Mouse (Mus musculus) liver, postnatal 0 days (tissue): ENCODE results near the gene Nlrc3. TPM values are rescaled to one million over a fixed set of nuclear protein-coding genes. Genes with fewer than 3 reads are reported as not detected.
"Not testable (repeated sequence)": the region's sequence is repeated elsewhere in the genome, so short reads cannot be mapped to it uniquely, and the experiment has no call there.

Source experiments
- ATAC-seq: fragments of 200-750 bp; cut with Nextera tagmentation; 2 replicates; pipeline ENCODE4 v1.8.0; 2017; ENCODE audit warnings: mild to moderate bottlenecking, moderate library complexity
- DNase-seq: peaks from one replicate; pipeline ENCODE4 v3.0.0-alpha.2; 2016
- H3K27ac ChIP-seq: fragments of 300-500 bp; sonication (generic); 2 replicates; pipeline ENCODE4 v1.5.1; 2014; ENCODE audit warnings: antibody characterized with exemption, moderate library complexity, mild to moderate bottlenecking, low read depth
- H3K27me3 ChIP-seq: fragments of 300-500 bp; sonication (generic); 2 replicates; pipeline ENCODE4 v1.6.1; 2014; ENCODE audit warnings: low read length, control low read depth, mixed read lengths; ENCODE audit not compliant: insufficient read depth
- H3K36me3 ChIP-seq: fragments of 300-500 bp; sonication (generic); replicated peaks from 2 replicates; pipeline ENCODE4 v1.6.1; 2014; ENCODE audit warnings: mild to moderate bottlenecking, control low read depth, low read length, moderate library complexity, mixed read lengths; ENCODE audit not compliant: insufficient read depth
- H3K4me1 ChIP-seq: fragments of 300-500 bp; sonication (generic); 2 replicates; pipeline ENCODE4 v1.6.1; 2014; ENCODE audit warnings: antibody characterized with exemption, mild to moderate bottlenecking, control low read depth; ENCODE audit not compliant: insufficient read depth
- H3K4me2 ChIP-seq: fragments of 300-500 bp; sonication (generic); 2 replicates; pipeline ENCODE4 v1.6.1; 2014; ENCODE audit warnings: low read depth, mild to moderate bottlenecking, low read length, moderate library complexity, mixed read lengths
- H3K4me3 ChIP-seq: fragments of 300-500 bp; sonication (generic); 2 replicates; pipeline ENCODE4 v1.5.1; 2014; ENCODE audit warnings: low read depth, low read length
- H3K9ac ChIP-seq: fragments of 300-500 bp; sonication (generic); replicated peaks from 2 replicates; pipeline ENCODE4 v1.6.1; 2014; ENCODE audit warnings: mild to moderate bottlenecking, moderate library complexity
- H3K9me3 ChIP-seq: fragments of 300-500 bp; sonication (generic); 2 replicates; pipeline ENCODE4 v1.6.1; 2016; ENCODE audit warnings: mild to moderate bottlenecking, control low read depth, low read length, mixed read lengths
- CTCF ChIP-seq: sonication (generic); IDR thresholded peaks from 2 replicates; pipeline ENCODE4 v1.5.1; 2016; ENCODE audit warnings: antibody characterized with exemption, low read depth
- EP300 ChIP-seq: IDR thresholded peaks from 2 replicates; pipeline ENCODE4 v1.6.1; 2016; ENCODE audit warnings: antibody characterized with exemption, low read depth, mild to moderate bottlenecking
- WGBS: fragments of 180-500 bp; shearing (Covaris S2); extraction: QIAGEN DNeasy Blood & Tissue Kit; methylation state at CpG from one replicate; pipeline ENCODE4 v1.1.7; 2014; ENCODE audit not compliant: insufficient replicate concordance; 5-methylcytosine and 5-hydroxymethylcytosine counted together
- polyA plus RNA-seq: library from polyadenylated mRNA; unstranded; fragments of >200 nt; fragmentation: Nextera tagmentation; extraction: Ambion mirVana; gene quantifications from 2 replicates; pipeline ENCODE4 v1.2.1, GENCODE M21; 2015

The Nlrc3 gene
- polyA plus RNA-seq, 1 experiment from 2014 or later, result 0.29 TPM

DNA sequence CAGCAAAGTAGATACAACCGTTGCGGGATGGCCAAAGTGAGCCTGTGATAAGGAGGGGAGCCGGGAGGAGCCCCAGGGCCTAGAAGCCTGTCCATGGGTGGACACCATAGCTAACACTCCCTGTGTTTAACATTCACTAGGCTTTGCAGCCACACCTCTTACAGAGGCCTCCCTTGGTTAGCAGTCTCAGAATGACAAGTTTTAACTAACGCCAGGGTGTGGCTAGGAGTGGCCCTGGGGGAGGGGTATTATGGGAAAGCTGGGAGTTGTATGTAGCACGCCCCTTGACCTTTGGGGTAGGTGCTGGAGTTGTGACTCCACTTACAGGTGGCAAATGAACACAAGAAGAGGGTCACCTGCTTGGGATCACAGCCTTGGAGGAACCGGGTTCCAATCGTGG lies 774 bp downstream of the Nlrc3 start:
- no peak for TF ChIP-seq EP300
- no peak for TF ChIP-seq CTCF
- Histone ChIP-seq H3K9ac (no peak overlapping the region), H3K36me3 (peaks cover 15% of the 10 kb centered on the region), H3K4me2 (no peak overlapping the region), H3K4me1 (peaks cover 3% of the 10 kb centered on the region; the same call in 1 of the 2 replicates), H3K9me3 (no peaks in the 10 kb centered on the region), H3K27ac (no peak overlapping the region), H3K4me3 (no peak overlapping the region), H3K27me3 (no peaks in the 10 kb centered on the region)
- WGBS, result 53% methylated on average over 7 of the region's 7 CpGs
- DNase-seq (no peak), ATAC-seq (no peak)

DNA sequence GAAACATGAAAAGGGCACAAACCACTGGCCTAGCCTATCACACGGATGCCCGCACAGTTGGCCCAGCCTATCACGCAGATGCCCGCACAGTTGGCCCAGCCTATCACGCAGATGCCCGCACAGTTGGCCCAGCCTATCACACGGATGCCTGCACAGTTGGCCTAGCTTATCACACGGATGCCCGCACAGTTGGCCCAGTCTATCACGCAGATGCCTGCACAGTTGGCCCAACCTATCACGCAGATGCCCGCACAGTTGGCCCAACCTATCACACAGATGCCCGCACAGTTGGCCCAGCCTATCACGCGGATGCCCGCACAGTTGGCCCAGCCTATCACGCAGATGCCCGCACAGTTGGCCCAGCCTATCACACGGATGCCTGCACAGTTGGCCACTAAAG lies 2.0 kb downstream of the Nlrc3 start:
- DNase-seq, H3K9me3 ChIP-seq, H3K27ac ChIP-seq, H3K4me3 ChIP-seq, H3K4me2 ChIP-seq, H3K4me1 ChIP-seq, H3K36me3 ChIP-seq, H3K27me3 ChIP-seq, ATAC-seq, H3K9ac ChIP-seq: not testable (repeated sequence)
- 84% methylated on average over 17 of the region's 19 CpGs for WGBS

DNA sequence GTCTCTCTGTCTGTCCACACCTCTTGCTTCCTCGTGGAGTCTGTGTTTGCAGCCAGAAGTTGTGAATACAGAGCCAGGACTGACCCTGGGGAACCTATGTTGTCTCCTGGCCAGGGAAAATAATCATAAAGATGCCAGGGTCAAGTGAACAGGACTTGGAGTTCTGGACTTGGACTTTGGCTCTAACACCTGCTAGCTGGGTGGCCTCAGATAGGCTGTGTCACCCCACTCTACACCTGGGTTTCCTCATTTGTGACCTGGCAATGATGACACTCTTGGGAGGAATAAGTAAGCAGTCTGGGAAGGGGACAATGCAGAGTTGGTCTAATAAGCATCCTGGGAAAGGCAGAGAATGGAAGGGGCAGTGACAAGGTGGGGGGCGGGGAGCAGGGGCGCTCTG lies 10.9 kb downstream of the Nlrc3 start:
- Histone ChIP-seq H3K4me2 (no peak overlapping the region), H3K27ac (no peak overlapping the region), H3K4me3 (no peak overlapping the region), H3K9me3 (no peaks in the 10 kb centered on the region), H3K36me3 (no peaks in the 10 kb centered on the region), H3K9ac (no peak overlapping the region), H3K27me3 (no peaks in the 10 kb centered on the region), H3K4me1 (no peaks in the 10 kb centered on the region)
- TF ChIP-seq EP300, result no peak
- no peak for TF ChIP-seq CTCF
- ATAC-seq (peak; percentile 59), DNase-seq (no peak)
- 79% methylated on average over 3 of the region's 3 CpGs for WGBS

DNA sequence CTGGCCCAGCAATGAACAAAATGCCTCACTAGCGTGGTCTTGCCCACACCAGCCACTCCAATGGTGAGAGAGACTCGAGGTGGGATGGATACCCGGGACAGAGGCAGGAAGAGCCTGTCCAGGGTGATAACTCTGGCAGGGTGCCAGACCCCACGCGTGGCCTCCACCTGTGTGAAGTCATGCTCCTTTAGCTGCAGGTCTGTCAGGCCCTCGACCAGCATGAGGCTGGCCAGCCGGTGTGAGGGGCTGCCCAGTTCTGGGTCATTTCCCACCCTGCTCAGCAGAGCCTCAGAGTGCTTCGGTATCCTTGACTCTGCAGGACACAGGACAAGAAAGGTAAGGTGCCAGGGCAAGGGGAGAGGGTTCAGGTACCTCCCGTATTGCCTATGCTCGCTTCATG lies 11.4 kb downstream of the Nlrc3 start:
- H3K27me3 ChIP-seq, result no peaks in the 10 kb centered on the region
- no peak for ATAC-seq

DNA sequence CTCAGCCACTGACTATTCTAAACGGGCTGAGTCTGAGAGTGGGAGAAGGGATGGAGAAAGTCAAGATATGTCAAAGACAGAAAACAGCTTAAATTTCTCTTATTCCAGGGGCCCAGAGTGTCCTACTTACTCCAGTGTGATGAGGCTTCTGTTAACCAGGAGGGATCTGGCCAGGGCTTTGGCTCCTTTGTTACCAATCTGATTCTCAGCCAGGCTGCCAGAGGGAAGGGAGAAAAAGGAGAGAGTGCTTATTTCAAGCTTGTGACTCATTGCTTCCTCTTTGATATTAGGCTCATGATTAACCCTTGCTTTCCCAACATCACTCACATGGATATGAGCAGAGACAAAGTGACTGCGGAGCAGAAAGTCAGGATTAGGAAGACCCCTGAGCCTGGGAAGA lies 17.2 kb downstream of the Nlrc3 start:
- TF ChIP-seq EP300 (no peak), CTCF (no peak)
- no peaks in the 10 kb centered on the region for H3K36me3 ChIP-seq
- no peak overlapping the region for H3K27ac ChIP-seq
- no peak for ATAC-seq
- H3K9me3 ChIP-seq, result no peaks in the 10 kb centered on the region
- H3K27me3 ChIP-seq, result no peaks in the 10 kb centered on the region
- no peaks in the 10 kb centered on the region for H3K4me1 ChIP-seq
- no peak overlapping the region for H3K4me3 ChIP-seq
- no peak overlapping the region for H3K9ac ChIP-seq
- no peak overlapping the region for H3K4me2 ChIP-seq
- WGBS, result 54% methylated on average over 2 of the region's 2 CpGs
- no peak for DNase-seq

More for the DNA sequence above, 11.4 kb downstream of the Nlrc3 start:
- Histone ChIP-seq H3K9ac (no peak overlapping the region), H3K4me2 (no peak overlapping the region), H3K4me1 (no peaks in the 10 kb centered on the region), H3K27ac (no peak overlapping the region), H3K9me3 (no peaks in the 10 kb centered on the region), H3K36me3 (no peaks in the 10 kb centered on the region), H3K4me3 (no peak overlapping the region)
- no peak for TF ChIP-seq EP300
- no peak for TF ChIP-seq CTCF
- no peak for DNase-seq
- WGBS, result 71% methylated on average over 10 of the region's 10 CpGs

DNA sequence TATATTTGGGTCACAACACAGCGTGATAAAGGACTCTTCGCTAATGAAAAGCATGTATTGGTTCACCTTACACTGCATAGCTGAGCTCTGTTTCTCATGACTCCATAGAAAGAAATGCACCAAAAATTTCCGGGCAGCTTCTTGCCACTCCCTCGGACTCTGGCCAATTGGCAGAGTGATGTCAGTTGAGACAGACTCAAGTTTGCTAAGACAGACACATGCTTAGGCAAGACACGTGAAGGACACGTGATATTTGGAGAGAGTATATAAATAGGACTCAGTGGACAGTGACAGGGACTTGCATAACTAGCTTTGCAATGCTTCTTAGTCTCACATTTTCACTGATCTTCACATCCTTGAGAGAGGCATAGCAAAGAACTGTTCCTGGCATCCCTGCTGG lies 20.1 kb downstream of the Nlrc3 start:
- H3K4me2 ChIP-seq, result no peak overlapping the region
- DNase-seq (no peak), ATAC-seq (no peak)
- no peaks in the 10 kb centered on the region for H3K9me3 ChIP-seq
- H3K36me3 ChIP-seq, result no peaks in the 10 kb centered on the region
- TF ChIP-seq CTCF (no peak), EP300 (no peak)
- no peak overlapping the region for H3K9ac ChIP-seq
- H3K4me3 ChIP-seq, result no peak overlapping the region
- H3K4me1 ChIP-seq, result no peaks in the 10 kb centered on the region
- no peaks in the 10 kb centered on the region for H3K27me3 ChIP-seq
- no peak overlapping the region for H3K27ac ChIP-seq
- WGBS, result 73% methylated on average over 6 of the region's 6 CpGs

DNA sequence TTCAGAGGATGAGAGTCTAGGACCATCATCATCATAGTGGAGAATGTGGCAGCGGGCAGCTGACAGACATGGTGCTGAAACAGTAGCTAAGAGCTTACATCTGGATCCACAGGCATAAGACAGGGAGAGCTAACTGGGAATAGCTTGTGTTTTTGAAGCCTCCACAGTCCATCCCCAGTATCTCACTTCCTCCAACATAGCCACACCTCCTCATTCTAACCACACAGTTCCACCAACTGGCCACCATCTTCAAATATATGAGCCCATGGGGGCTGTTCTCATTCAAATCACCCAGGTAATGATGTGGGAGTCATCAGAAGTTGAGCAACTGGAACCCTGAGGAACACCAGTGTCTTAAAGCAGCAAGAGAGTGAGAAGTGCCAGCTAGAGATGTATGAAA lies 25.3 kb downstream of the Nlrc3 start:
- no peak overlapping the region for H3K4me2 ChIP-seq
- H3K27ac ChIP-seq, result no peak overlapping the region
- no peak overlapping the region for H3K9ac ChIP-seq
- H3K4me1 ChIP-seq, result no peaks in the 10 kb centered on the region
- H3K4me3 ChIP-seq, result no peak overlapping the region
- ATAC-seq (no peak), DNase-seq (no peak)
- WGBS, result 74% methylated on average over 1 of the region's 1 CpGs
- no peaks in the 10 kb centered on the region for H3K9me3 ChIP-seq
- no peaks in the 10 kb centered on the region for H3K27me3 ChIP-seq
- H3K36me3 ChIP-seq, result no peaks in the 10 kb centered on the region
- TF ChIP-seq EP300, result no peak
- TF ChIP-seq CTCF, result no peak
